Mouse (Mus musculus): ENCODE data around the gene Foxo1.

The Foxo1 gene

GRCm38 (mm10) chr3:52266606-52267160, 1.5 kb upstream of the Foxo1 start:
- intact Hi-C loops (cut with DNase I): loop anchor here (5.0 to 10.0 kb wide), 2 partner anchors 136 to 368 kb away; no protein-coding TSS in a partner anchor

GRCm38 (mm10) chr3:52267293-52267651, 864 bp upstream of the Foxo1 start:
- intact Hi-C loops (cut with DNase I): loop anchor here (5.0 to 10.0 kb wide), 2 partner anchors 135 to 368 kb away; no protein-coding TSS in a partner anchor

GRCm38 (mm10) chr3:52268487-52268736, 276 bp downstream of the Foxo1 start:
- intact Hi-C loops (cut with DNase I): loop anchor here (2.0 to 10.0 kb wide), 3 partner anchors 134 to 578 kb away; no protein-coding TSS in a partner anchor

GRCm38 (mm10) chr3:52268737-52269513, 789 bp downstream of the Foxo1 start:
- intact Hi-C loops (cut with DNase I): loop anchor here (2.0 to 10.0 kb wide), 3 partner anchors 133 to 578 kb away; no protein-coding TSS in a partner anchor

- intact Hi-C loops (cut with DNase I): loop anchor here (2.0 to 10.0 kb wide), 3 partner anchors 133 to 577 kb away; no protein-coding TSS in a partner anchor
Observed at GRCm38 (mm10) chr3:52269514-52270351, 1.6 kb downstream of the Foxo1 start.

GRCm38 (mm10) chr3:52270511-52270910, 2.4 kb downstream of the Foxo1 start:
- intact Hi-C loops (cut with DNase I): no loop called here

GRCm38 (mm10) chr3:52271376-52271775, 3.2 kb downstream of the Foxo1 start:
- intact Hi-C loops (cut with DNase I): no loop called here

GRCm38 (mm10) chr3:52272376-52272865, 4.3 kb downstream of the Foxo1 start:
- intact Hi-C loops (cut with DNase I): no loop called here

GRCm38 (mm10) chr3:52274475-52274874, 6.3 kb downstream of the Foxo1 start:
- intact Hi-C loops (cut with DNase I): no loop called here

- intact Hi-C loops (cut with DNase I): no loop called here
Observed at GRCm38 (mm10) chr3:52275037-52275555, 7.0 kb downstream of the Foxo1 start.

- intact Hi-C loops (cut with DNase I): no loop called here
Observed at GRCm38 (mm10) chr3:52280681-52281080, 12.5 kb downstream of the Foxo1 start.

GRCm38 (mm10) chr3:52281882-52282281, 13.7 kb downstream of the Foxo1 start:
- intact Hi-C loops (cut with DNase I): no loop called here

GRCm38 (mm10) chr3:52282369-52282768, 14.2 kb downstream of the Foxo1 start:
- intact Hi-C loops (cut with DNase I): no loop called here

- intact Hi-C loops (cut with DNase I): no loop called here
Observed at GRCm38 (mm10) chr3:52283521-52283920, 15.4 kb downstream of the Foxo1 start.

GRCm38 (mm10) chr3:52290811-52291210, 22.7 kb downstream of the Foxo1 start:
- intact Hi-C loops (cut with DNase I): no loop called here

- intact Hi-C loops (cut with DNase I): no loop called here
Observed at GRCm38 (mm10) chr3:52292498-52292897, 24.4 kb downstream of the Foxo1 start.

- intact Hi-C loops (cut with DNase I): no loop called here
Observed at GRCm38 (mm10) chr3:52293946-52294345, 25.8 kb downstream of the Foxo1 start.

GRCm38 (mm10) chr3:52295688-52296087, 27.6 kb downstream of the Foxo1 start:
- intact Hi-C loops (cut with DNase I): no loop called here

- intact Hi-C loops (cut with DNase I): no loop called here
Observed at GRCm38 (mm10) chr3:52296224-52296760, 28.2 kb downstream of the Foxo1 start.

- intact Hi-C loops (cut with DNase I): no loop called here
Observed at GRCm38 (mm10) chr3:52297291-52298018, 29.3 kb downstream of the Foxo1 start.

- intact Hi-C loops (cut with DNase I): no loop called here
Observed at GRCm38 (mm10) chr3:52298683-52299082, 30.5 kb downstream of the Foxo1 start.

Measured in adrenal gland (tissue).